ENCODE assay signal across 1 mouse cellular context in genomic region chr2:85560226-85560625, GRCm38 (mm10).
TF ChIP-seq lines count a peak whose summit lies in the region.

No protein-coding gene starts in this region.

TF ChIP-seq in MEL, 35 proteins besides CTCF, POLR2A, EP300 and RAD21:
- TF ChIP-seq TAL1 (IDR thresholded peaks at IDR 0.05; ENCODE audit: low read length) (no peak), GATA1 (IDR thresholded peaks at IDR 0.05; ENCODE audit: low read depth, low read length) (no peak), POLR2AphosphoS2 (IDR thresholded peaks at IDR 0.05; ENCODE audit: low read length) (no peak), E2F4 (IDR thresholded peaks at IDR 0.05; ENCODE audit: borderline replicate concordance, low read depth, low read length) (no peak), BHLHE40 (IDR thresholded peaks at IDR 0.05; ENCODE audit: borderline replicate concordance, low read depth, low read length) (no peak), CHD2 (IDR thresholded peaks at IDR 0.05; ENCODE audit: low read length) (no peak), MAFK (IDR thresholded peaks at IDR 0.05; ENCODE audit: borderline replicate concordance, low read depth, low read length) (no peak), POLR2AphosphoS5 (IDR thresholded peaks at IDR 0.05; ENCODE audit: borderline replicate concordance, low read depth, low read length) (no peak), USF2 (IDR thresholded peaks at IDR 0.05; ENCODE audit: borderline replicate concordance in 1 of 2, insufficient read depth in 1 of 2, low read depth in 1 of 2, low read length in 2 of 2) (0 out of 4 replicates have a peak, but pooled peaks have one; percentile 27 to 58), MAZ (IDR thresholded peaks at IDR 0.05; ENCODE audit: low read depth, low read length) (no peak), TCF12 (IDR thresholded peaks at IDR 0.05; ENCODE audit: low read depth, low read length) (no peak), ZMIZ1 (IDR thresholded peaks at IDR 0.05; ENCODE audit: low read depth, low read length) (no peak), ZC3H11A (IDR thresholded peaks at IDR 0.05; ENCODE audit: low read depth, low read length) (no peak), JUND (IDR thresholded peaks at IDR 0.05; ENCODE audit: low read depth, low read length) (no peak), SMC3 (IDR thresholded peaks at IDR 0.05; ENCODE audit: low read depth, low read length) (no peak), MEF2A (IDR thresholded peaks at IDR 0.05; ENCODE audit: extremely low read depth, insufficient replicate concordance, low read depth, low read length, poor library complexity, severe bottlenecking) (no peak), RCOR1 (IDR thresholded peaks at IDR 0.05; ENCODE audit: low read depth, low read length) (no peak), CHD1 (IDR thresholded peaks at IDR 0.05; ENCODE audit: low read depth, low read length) (no peak), ZKSCAN1 (IDR thresholded peaks at IDR 0.05; ENCODE audit: low read depth, low read length) (no peak), KAT2A (conservative IDR thresholded peaks at IDR 0.05; ENCODE audit: low read depth, low read length) (no peak), NRF1 (IDR thresholded peaks at IDR 0.05; ENCODE audit: insufficient read depth, low read depth, low read length, poor library complexity, severe bottlenecking) (no peak), NELFE (IDR thresholded peaks at IDR 0.05; ENCODE audit: low read depth, low read length) (no peak), HCFC1 (IDR thresholded peaks at IDR 0.05; ENCODE audit: low read depth, low read length) (no peak), USF1 (IDR thresholded peaks at IDR 0.05; ENCODE audit: low read depth, low read length) (peak; percentile 90), MYB (IDR thresholded peaks at IDR 0.05; ENCODE audit: low read depth, low read length) (no peak), UBTF (IDR thresholded peaks at IDR 0.05; ENCODE audit: borderline replicate concordance, insufficient read depth, low read depth, low read length) (no peak), GABPA (IDR thresholded peaks at IDR 0.05; ENCODE audit: low read depth, low read length) (no peak), ETS1 (IDR thresholded peaks at IDR 0.05; ENCODE audit: low read depth, low read length) (no peak), MYC (IDR thresholded peaks at IDR 0.05; ENCODE audit: low read depth, low read length) (no peak), TBP (IDR thresholded peaks at IDR 0.05; ENCODE audit: low read depth, low read length) (no peak), MAX (IDR thresholded peaks at IDR 0.05; ENCODE audit: low read length) (peak; percentile 68; the same call in 1 of the 2 replicates), ZNF384 (IDR thresholded peaks at IDR 0.05; ENCODE audit: low read depth, low read length) (no peak), SIN3A (IDR thresholded peaks at IDR 0.05; ENCODE audit: low read length) (0 out of 2 replicates have a peak, but pooled peaks have one; percentile 20), ELF1 (IDR thresholded peaks at IDR 0.05; ENCODE audit: low read depth, low read length) (0 out of 2 replicates have a peak, but pooled peaks have one; percentile 46), MXI1 (IDR thresholded peaks at IDR 0.05; ENCODE audit: low read depth, low read length) (peak; percentile 32; the same call in 1 of the 2 replicates)
